Mouse (Mus musculus) heart, adult 18-20 months (tissue): ENCODE results near the gene Mcrip2. TPM values are rescaled to one million over a fixed set of nuclear protein-coding genes. Genes with fewer than 3 reads are reported as not detected.
"Not testable (repeated sequence)": the region's sequence is repeated elsewhere in the genome, so short reads cannot be mapped to it uniquely, and the experiment has no call there.

Experiments used
- DNase-seq, 2 experiments: peaks; one replicate each; pipeline ENCODE4 v3.0.0; 2021 to 2022; ENCODE audit warnings: mixed read lengths in 1 of 2
- total RNA-seq, 2 experiments: library from RNA; stranded (reverse); gene quantifications; 2 replicates each; pipeline ENCODE4 v1.2.3; 2021

Gene Mcrip2
- total RNA-seq, 2 experiments from 2014 or later = 283 to 318 TPM

- no peak for DNase-seq
These were observed 12.5 kb upstream of the Mcrip2 start for GRCm38 (mm10) chr17:25880913-25881641.

GRCm38 (mm10) chr17:25880196-25880910 lies 11.8 kb upstream of the Mcrip2 start, which contains the start of gene Wfikkn1:
TSS of gene Wfikkn1 (minus strand) at chr17:25880858.
- DNase-seq = no peak

GRCm38 (mm10) chr17:25879750-25880149 lies 11.2 kb upstream of the Mcrip2 start:
- no peak for DNase-seq

- DNase-seq = no peak
These were observed 10.7 kb upstream of the Mcrip2 start for GRCm38 (mm10) chr17:25879261-25879660.

GRCm38 (mm10) chr17:25878611-25879180 lies 10.1 kb upstream of the Mcrip2 start:
- no peak for DNase-seq

- no peak for DNase-seq
These were observed 9.4 kb upstream of the Mcrip2 start for GRCm38 (mm10) chr17:25877741-25878610.

GRCm38 (mm10) chr17:25877025-25877424 lies 8.5 kb upstream of the Mcrip2 start:
- no peak for DNase-seq

GRCm38 (mm10) chr17:25876347-25876915 lies 7.9 kb upstream of the Mcrip2 start:
- DNase-seq = no peak

GRCm38 (mm10) chr17:25875171-25876136 lies 6.9 kb upstream of the Mcrip2 start:
- peak; percentile 89 to 93 for DNase-seq

GRCm38 (mm10) chr17:25874721-25875170 lies 6.2 kb upstream of the Mcrip2 start, which contains the start of gene Mettl26:
TSS of gene Mettl26 (plus strand) at chr17:25875074.
- DNase-seq = peak; percentile 92 to 99

GRCm38 (mm10) chr17:25874148-25874720 lies 5.7 kb upstream of the Mcrip2 start:
- DNase-seq = no peak

GRCm38 (mm10) chr17:25873405-25874147 lies 5.0 kb upstream of the Mcrip2 start:
- DNase-seq = no peak

- no peak for DNase-seq
These were observed 4.1 kb upstream of the Mcrip2 start for GRCm38 (mm10) chr17:25872676-25873075.

GRCm38 (mm10) chr17:25871566-25871965 lies 3.0 kb upstream of the Mcrip2 start:
- not testable (repeated sequence) for DNase-seq

- DNase-seq = no peak
These were observed 1.4 kb upstream of the Mcrip2 start for GRCm38 (mm10) chr17:25869954-25870353.

- DNase-seq = no peak
These were observed 934 bp upstream of the Mcrip2 start for GRCm38 (mm10) chr17:25869498-25869897.

GRCm38 (mm10) chr17:25867836-25868600 lies 546 bp downstream of the Mcrip2 start:
- peak; percentile 76 to 82 for DNase-seq

GRCm38 (mm10) chr17:25867509-25867835 lies 1.1 kb downstream of the Mcrip2 start:
- no peak for DNase-seq

- DNase-seq = peak in 1 of 2 experiments; percentile 62
These were observed 2.4 kb downstream of the Mcrip2 start for GRCm38 (mm10) chr17:25866172-25866571.
